Mouse (Mus musculus): Measurements from ENCODE around the gene Ccng2. TPM values are rescaled to one million over a fixed set of nuclear protein-coding genes. Genes with fewer than 3 reads are reported as not detected.

The Ccng2 gene
- total RNA-seq, 4 experiments from 2014 or later, result 20.2 to 23.5 (median 21.2) TPM

Other genes with a start within 250 kb of the Ccng2 start
- under 1 TPM; 0.06 to 0.22 (median 0.10) TPM for gene Sowahb, start 222.2 kb upstream of the Ccng2 start, total RNA-seq (2022)
- 10 to 100 TPM; 40.3 to 44.5 (median 42.4) TPM for gene Sept11, start 173.8 kb upstream of the Ccng2 start, total RNA-seq (2022)
- gene Ccni, start 60.8 kb upstream of the Ccng2 start, total RNA-seq (2022), result 100 to 1,000 TPM; 148 to 209 (median 180) TPM
- 1 to 10 TPM in 1 of 4 experiments, under 1 TPM in 3; 0.65 to 1.3 (median 0.81) TPM for gene 2010109A12Rik, start 60.7 kb upstream of the Ccng2 start, total RNA-seq (2022)

Data from adrenal gland, adult 8-10 months (tissue).